8 mouse cellular contexts compared by ENCODE assay signal in genomic region chr15:32779274-32779615, GRCm38 (mm10).
A peak's percentile ranks its signal among the peaks of the same experiment; 100 is the strongest.
DNase-seq lines count a peak whose midpoint lies in the region; ATAC-seq and TF ChIP-seq lines count a peak whose summit lies in the region.
"Not testable (repeated sequence)": the region's sequence is repeated elsewhere in the genome, so short reads cannot be mapped to it uniquely, and the experiment has no call there.

No protein-coding gene starts in this region.

- H3K27me3 ChIP-seq in forebrain, embryonic 15.5 days; heart, postnatal 0 days (ENCODE audit: control insufficient read depth, insufficient read depth, low read length); intestine, embryonic 16.5 days (replicated peaks; ENCODE audit: control insufficient read depth, insufficient read depth, low read length); limb, embryonic 12.5 days; lung, embryonic 14.5 days (ENCODE audit: insufficient read depth, low read length); midbrain, postnatal 0 days (ENCODE audit: insufficient read depth, low read length); stomach, postnatal 0 days (ENCODE audit: control insufficient read depth, insufficient read depth, low read length): not testable (repeated sequence)

- TF ChIP-seq CTCF in cortical plate, adult 2 months (IDR thresholded peaks at IDR 0.05; ENCODE audit: extremely low read depth, insufficient read depth, low read length); heart, postnatal 0 days (IDR thresholded peaks at IDR 0.05; ENCODE audit: low read depth); lung, embryonic 14.5 days (IDR thresholded peaks at IDR 0.05; ENCODE audit: low read depth); midbrain, postnatal 0 days (IDR thresholded peaks at IDR 0.05); stomach, postnatal 0 days (IDR thresholded peaks at IDR 0.05; ENCODE audit: low read depth): not testable (repeated sequence)

- TF ChIP-seq POLR2A in cortical plate, adult 2 months (IDR thresholded peaks at IDR 0.05; ENCODE audit: extremely low read depth, insufficient read depth, low read length), result not testable (repeated sequence)

- H3K4me1 ChIP-seq in cortical plate, adult 2 months (ENCODE audit: control insufficient read depth, insufficient read depth, low read length); forebrain, embryonic 15.5 days; heart, postnatal 0 days (ENCODE audit: control insufficient read depth, insufficient read depth); intestine, embryonic 16.5 days (ENCODE audit: control insufficient read depth, insufficient read depth, low read length); limb, embryonic 12.5 days (replicated peaks); lung, embryonic 14.5 days (ENCODE audit: insufficient read depth); midbrain, postnatal 0 days (ENCODE audit: insufficient read depth, low read length); stomach, postnatal 0 days (replicated peaks; ENCODE audit: control insufficient read depth, insufficient read depth): not testable (repeated sequence)

- not testable (repeated sequence) for H3K9me3 ChIP-seq in forebrain, embryonic 15.5 days; heart, postnatal 0 days (replicated peaks; ENCODE audit: control insufficient read depth, low read length); intestine, embryonic 16.5 days (ENCODE audit: control insufficient read depth, low read length); limb, embryonic 12.5 days; lung, embryonic 14.5 days (ENCODE audit: low read depth, low read length); midbrain, postnatal 0 days (ENCODE audit: low read length); stomach, postnatal 0 days (ENCODE audit: control insufficient read depth, low read length)

- 4% methylated on average over 11 of the region's 11 CpGs for WGBS in forebrain, embryonic 15.5 days
- 7% methylated on average over 11 of the region's 11 CpGs for WGBS in heart, postnatal 0 days
- 3% methylated on average over 11 of the region's 11 CpGs for WGBS in intestine, embryonic 16.5 days
- 4% methylated on average over 11 of the region's 11 CpGs for WGBS in limb, embryonic 12.5 days
- WGBS in lung, embryonic 14.5 days, result 5% methylated on average over 11 of the region's 11 CpGs
- WGBS in midbrain, postnatal 0 days, result 4% methylated on average over 11 of the region's 11 CpGs
- WGBS in stomach, postnatal 0 days, result 6% methylated on average over 11 of the region's 11 CpGs

- H3K9ac ChIP-seq in forebrain, embryonic 15.5 days (replicated peaks), result peak overlapping the region; percentile 59
- peak overlapping the region; percentile 48; the same call in 1 of the 2 replicates for H3K9ac ChIP-seq in heart, postnatal 0 days (replicated peaks; ENCODE audit: low read depth, low read length)
- peak overlapping the region; percentile 63 for H3K9ac ChIP-seq in intestine, embryonic 16.5 days (ENCODE audit: low read depth, low read length)
- peak overlapping the region; percentile 66 for H3K9ac ChIP-seq in limb, embryonic 12.5 days (replicated peaks)
- peak overlapping the region; percentile 68 for H3K9ac ChIP-seq in lung, embryonic 14.5 days
- H3K9ac ChIP-seq in midbrain, postnatal 0 days (replicated peaks; ENCODE audit: low read length, poor library complexity, severe bottlenecking), result peak overlapping the region; percentile 20
- H3K9ac ChIP-seq in stomach, postnatal 0 days (ENCODE audit: low read length), result peak overlapping the region; percentile 59

- not testable (repeated sequence) for DNase-seq in heart, postnatal 0 days (ENCODE audit: low spot score); lung, embryonic 14.5 days; midbrain, postnatal 0 days (ENCODE audit: low spot score); stomach, postnatal 0 days (ENCODE audit: low spot score)

- H3K4me2 ChIP-seq in forebrain, embryonic 15.5 days (replicated peaks), result peak overlapping the region; percentile 85
- peak overlapping the region; percentile 77 for H3K4me2 ChIP-seq in heart, postnatal 0 days (ENCODE audit: low read depth, low read length)
- H3K4me2 ChIP-seq in intestine, embryonic 16.5 days (ENCODE audit: low read depth, low read length), result peak overlapping the region; percentile 71
- H3K4me2 ChIP-seq in limb, embryonic 12.5 days, result peak overlapping the region; percentile 72
- H3K4me2 ChIP-seq in lung, embryonic 14.5 days, result peak overlapping the region; percentile 64
- H3K4me2 ChIP-seq in midbrain, postnatal 0 days (ENCODE audit: low read depth, low read length, poor library complexity, severe bottlenecking), result peak overlapping the region; percentile 50
- H3K4me2 ChIP-seq in stomach, postnatal 0 days (replicated peaks; ENCODE audit: low read depth), result peak overlapping the region; percentile 68

- not testable (repeated sequence) for H3K36me3 ChIP-seq in forebrain, embryonic 15.5 days; heart, postnatal 0 days (replicated peaks; ENCODE audit: control insufficient read depth, insufficient read depth, low read length); intestine, embryonic 16.5 days (ENCODE audit: control insufficient read depth, insufficient read depth, low read length); limb, embryonic 12.5 days; lung, embryonic 14.5 days (ENCODE audit: insufficient read depth); midbrain, postnatal 0 days (ENCODE audit: insufficient read depth, low read length); stomach, postnatal 0 days (ENCODE audit: control insufficient read depth, insufficient read depth, low read length)

- H3K4me3 ChIP-seq in cortical plate, adult 2 months (ENCODE audit: insufficient read depth, low read length), result peak overlapping the region; percentile 86
- peak overlapping the region; percentile 61 for H3K4me3 ChIP-seq in forebrain, embryonic 15.5 days
- H3K4me3 ChIP-seq in heart, postnatal 0 days (ENCODE audit: low read depth, low read length), result peak overlapping the region; percentile 57
- peak overlapping the region; percentile 55 for H3K4me3 ChIP-seq in intestine, embryonic 16.5 days (ENCODE audit: low read length)
- peak overlapping the region; percentile 57 for H3K4me3 ChIP-seq in limb, embryonic 12.5 days (replicated peaks)
- H3K4me3 ChIP-seq in lung, embryonic 14.5 days (ENCODE audit: low read depth, low read length), result peak overlapping the region; percentile 57
- peak overlapping the region; percentile 49 for H3K4me3 ChIP-seq in midbrain, postnatal 0 days (ENCODE audit: low read depth, low read length)
- peak overlapping the region; percentile 53 for H3K4me3 ChIP-seq in stomach, postnatal 0 days (ENCODE audit: low read depth, low read length)

- peak overlapping the region; percentile 71 for H3K27ac ChIP-seq in cortical plate, adult 2 months (ENCODE audit: insufficient read depth, low read length)
- peak overlapping the region; percentile 61 for H3K27ac ChIP-seq in forebrain, embryonic 15.5 days (replicated peaks)
- H3K27ac ChIP-seq in heart, postnatal 0 days (ENCODE audit: low read depth), result peak overlapping the region; percentile 70
- H3K27ac ChIP-seq in intestine, embryonic 16.5 days (ENCODE audit: low read length), result peak overlapping the region; percentile 67
- peak overlapping the region; percentile 45 for H3K27ac ChIP-seq in limb, embryonic 12.5 days
- H3K27ac ChIP-seq in lung, embryonic 14.5 days (ENCODE audit: low read depth), result peak overlapping the region; percentile 79
- peak overlapping the region; percentile 71; the same call in 1 of the 2 replicates for H3K27ac ChIP-seq in midbrain, postnatal 0 days (ENCODE audit: low read depth, low read length)
- H3K27ac ChIP-seq in stomach, postnatal 0 days (replicated peaks), result peak overlapping the region; percentile 78

- not testable (repeated sequence) for TF ChIP-seq EP300 in heart, postnatal 0 days (IDR thresholded peaks at IDR 0.05; ENCODE audit: low read depth); stomach, postnatal 0 days (optimal IDR thresholded peaks at IDR 0.05)

- not testable (repeated sequence) for ATAC-seq in forebrain, embryonic 15.5 days (replicated peaks); heart, postnatal 0 days (ENCODE audit: insufficient read depth, low read depth); limb, embryonic 12.5 days (ENCODE audit: insufficient number of reproducible peaks, insufficient read depth, low FRiP score, low TSS enrichment, low read depth)
- ATAC-seq in intestine, embryonic 16.5 days, result peak; percentile 14; the same call in 1 of the 2 replicates
- ATAC-seq in lung, embryonic 14.5 days (ENCODE audit: insufficient read depth), result peak; percentile 9; the same call in 1 of the 2 replicates
- peak; percentile 43 for ATAC-seq in midbrain, postnatal 0 days (ENCODE audit: low FRiP score)
- ATAC-seq in stomach, postnatal 0 days (ENCODE audit: low FRiP score, low TSS enrichment), result peak; percentile 14; the same call in 1 of the 2 replicates
